Mouse (Mus musculus) left cerebral cortex, adult 18-20 months (tissue): Measurements from ENCODE around the gene Col4a4. TPM values are rescaled to one million over a fixed set of nuclear protein-coding genes. Genes with fewer than 3 reads are reported as not detected.

Source experiments
- DNase-seq, 2 experiments: peaks; one replicate each; pipeline ENCODE4 v3.0.0; 2021 to 2022; ENCODE audit warnings: low spot score in 2 of 2, mixed read lengths in 1 of 2
- total RNA-seq, 2 experiments: library from RNA; stranded (reverse); gene quantifications; 2 replicates each; pipeline ENCODE4 v1.2.3; 2021

Col4a4 gene
- total RNA-seq, 2 experiments from 2014 or later, result 2.2 TPM

DNA sequence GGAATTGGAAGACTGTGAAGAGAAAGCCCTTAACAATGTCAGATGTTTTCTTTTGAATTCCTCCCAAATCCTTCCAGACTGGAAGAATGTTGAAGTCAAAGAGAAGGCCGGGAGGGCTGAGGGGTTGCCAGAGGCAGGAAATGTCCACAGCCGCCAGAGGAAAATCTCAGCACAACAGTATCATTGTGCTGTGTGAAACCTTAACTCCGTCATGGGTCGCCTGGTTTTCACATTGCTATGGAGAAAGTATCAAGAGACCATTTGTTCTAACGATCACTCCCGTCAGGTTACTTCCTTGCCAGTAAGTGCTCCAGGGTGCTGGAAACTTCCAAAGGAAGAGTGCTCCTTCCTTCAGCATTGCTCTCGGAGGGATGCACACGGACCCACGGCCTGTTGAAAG lies 109.9 kb downstream of the Col4a4 start:
- DNase-seq, result no peak

DNA sequence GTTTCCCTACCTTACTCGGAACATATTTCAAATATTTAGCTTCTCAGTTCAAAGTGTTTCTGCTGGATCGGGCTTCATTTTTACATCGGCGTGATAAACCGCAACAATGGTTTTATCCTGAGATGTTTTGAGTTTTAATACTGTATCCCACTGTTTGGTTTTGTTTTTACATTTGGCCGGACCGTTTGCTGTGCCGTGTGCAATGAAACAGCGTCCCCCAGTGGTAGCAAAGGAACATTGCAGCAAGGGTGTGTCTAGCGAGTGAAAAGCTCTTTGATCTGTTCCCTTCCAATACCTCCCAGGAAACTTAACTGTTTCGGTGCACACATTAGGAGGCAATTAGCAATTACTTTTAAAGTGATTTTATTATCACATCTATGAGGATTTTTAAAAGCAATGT lies 110.4 kb downstream of the Col4a4 start:
- DNase-seq, result peak; percentile 16 to 39

DNA sequence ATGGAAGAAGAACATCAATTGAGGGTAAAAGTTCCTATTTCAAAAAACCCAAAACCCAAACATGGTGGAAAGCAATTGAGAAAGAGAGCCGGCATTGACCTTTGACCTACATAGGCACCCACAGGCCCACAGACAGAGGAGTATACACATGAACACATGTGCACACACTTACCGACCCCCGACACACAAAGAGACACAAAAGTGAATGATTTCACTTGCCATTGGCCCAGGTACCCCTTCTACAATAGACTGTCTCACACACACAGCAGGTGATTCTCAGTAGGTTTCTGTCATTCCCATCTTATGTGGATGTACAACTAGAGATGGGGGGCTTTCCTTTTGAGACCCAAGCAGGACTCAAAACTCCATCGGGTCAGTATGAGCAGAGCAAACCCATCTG lies 110.8 kb downstream of the Col4a4 start:
- no peak for DNase-seq

- DNase-seq, result no peak
These were observed 111.4 kb downstream of the Col4a4 start for GRCm38 (mm10) chr1:82475254-82475653.

DNA sequence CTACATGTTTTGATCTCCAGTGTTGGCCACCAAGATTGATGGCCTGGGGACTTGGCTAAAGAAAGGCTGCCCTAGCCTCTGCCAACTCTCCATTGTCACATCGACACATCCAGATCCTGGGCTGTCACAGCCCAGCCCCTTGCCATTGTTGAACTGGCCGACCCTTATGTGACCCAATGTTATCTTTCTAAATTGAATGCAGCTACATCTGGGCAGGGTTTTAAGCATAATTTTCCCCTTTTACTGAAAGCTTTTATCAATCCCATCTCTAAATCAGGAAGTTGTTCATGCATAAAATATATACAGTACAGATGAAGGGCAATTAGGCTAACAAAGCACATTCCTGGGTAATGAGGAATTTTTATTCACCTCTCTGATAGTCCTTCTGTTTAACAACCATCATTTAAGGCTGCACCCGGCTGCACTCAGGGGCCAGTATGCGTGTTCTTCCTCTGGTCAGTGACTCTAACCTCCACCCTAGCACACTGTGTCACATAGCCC lies 112.1 kb downstream of the Col4a4 start:
- no peak for DNase-seq

DNA sequence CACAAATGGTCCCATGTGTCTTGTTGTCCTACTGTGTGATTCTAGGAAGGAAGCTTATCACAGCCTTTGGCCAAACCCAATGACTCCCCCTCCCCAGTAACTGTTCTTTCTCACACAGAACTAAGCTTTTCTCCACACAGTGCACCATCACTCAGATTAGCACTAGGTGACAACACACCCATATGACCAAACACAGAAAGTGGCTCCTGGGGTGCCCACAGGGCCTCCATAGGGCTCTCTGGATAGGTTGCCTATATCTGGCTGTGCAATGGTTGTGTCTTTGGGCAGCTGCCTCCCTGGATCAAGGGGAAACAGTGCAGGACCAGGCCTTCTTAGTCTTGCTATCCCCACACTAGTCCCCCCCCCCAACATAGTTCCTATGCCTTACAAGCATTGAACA lies 113.2 kb downstream of the Col4a4 start:
- no peak for DNase-seq

DNA sequence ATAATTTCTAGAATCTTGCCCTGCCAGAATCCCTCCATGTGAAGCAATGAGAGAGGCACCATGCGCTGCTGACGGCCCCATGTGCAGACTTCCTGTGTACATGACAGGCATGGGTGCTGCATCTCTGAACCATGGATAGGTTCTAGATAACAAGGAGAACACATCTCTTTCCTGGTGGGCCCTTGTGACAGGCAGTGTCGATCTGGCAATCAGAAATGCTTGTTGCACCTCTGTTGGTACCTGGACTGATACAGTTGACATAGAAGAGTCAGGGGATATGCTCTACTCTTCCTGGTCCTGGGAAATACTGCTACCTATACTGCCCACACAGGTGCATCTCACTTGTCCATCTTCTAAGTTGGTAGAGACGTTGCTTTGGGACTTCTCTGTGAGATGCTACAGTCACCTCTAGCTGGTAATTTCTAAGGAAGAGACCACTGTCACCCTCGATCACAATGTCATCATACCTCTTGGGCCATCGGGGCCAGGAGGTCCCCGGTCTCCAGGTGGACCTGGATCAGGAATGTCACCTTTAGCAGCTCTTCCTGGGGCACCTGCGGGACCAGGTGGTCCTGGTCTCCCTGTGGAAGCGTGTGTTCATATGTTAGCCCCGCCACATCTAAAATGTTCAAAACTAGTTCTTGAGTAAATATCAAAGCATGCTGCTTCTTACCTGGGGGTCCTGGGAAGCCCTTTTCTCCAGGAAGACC lies 116.0 kb downstream of the Col4a4 start:
- no peak for DNase-seq

- no peak for DNase-seq
These were observed 117.8 kb downstream of the Col4a4 start for GRCm38 (mm10) chr1:82468872-82469271.

GRCm38 (mm10) chr1:82465321-82465853 lies 121.3 kb downstream of the Col4a4 start:
- DNase-seq, result no peak

DNA sequence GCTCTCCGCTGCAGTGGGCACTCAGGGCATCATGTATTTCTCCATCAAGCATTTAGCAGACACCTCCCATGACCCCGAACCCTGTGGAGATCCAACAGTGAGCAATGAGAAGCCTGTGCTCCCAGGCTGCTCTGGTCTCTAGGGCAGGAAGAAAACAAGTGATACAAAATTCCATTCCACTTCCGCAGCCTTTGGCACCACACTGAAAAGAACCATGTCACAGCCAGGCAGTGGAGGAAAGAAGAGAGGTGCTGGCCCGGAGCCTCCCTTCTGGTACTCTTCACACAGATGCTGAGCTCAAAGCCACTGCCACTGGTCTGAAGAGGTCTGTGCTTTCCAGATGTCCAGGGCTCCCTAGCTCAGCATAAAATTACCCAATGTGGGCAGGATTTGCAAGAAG lies 125.6 kb downstream of the Col4a4 start:
- no peak for DNase-seq

DNA sequence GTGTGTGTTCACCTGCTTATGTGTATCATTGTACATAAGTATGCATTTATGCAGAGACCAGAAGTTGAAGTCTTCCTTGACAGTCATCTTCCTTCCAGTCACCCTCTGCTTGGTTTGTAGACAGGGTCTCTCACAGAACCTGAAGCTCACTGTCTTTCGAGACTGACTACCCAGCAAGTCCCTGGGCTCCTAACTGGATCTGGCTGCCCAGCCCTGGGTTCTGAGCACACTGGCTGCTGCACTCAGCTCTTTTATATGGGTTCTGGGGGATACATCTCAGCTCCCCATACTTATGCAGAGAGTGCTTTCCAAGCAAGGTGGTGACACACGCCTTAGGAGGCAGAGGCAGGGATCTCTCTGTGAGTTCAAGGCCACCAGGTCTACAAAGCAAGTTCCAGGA lies 126.7 kb downstream of the Col4a4 start:
- DNase-seq, result no peak

DNA sequence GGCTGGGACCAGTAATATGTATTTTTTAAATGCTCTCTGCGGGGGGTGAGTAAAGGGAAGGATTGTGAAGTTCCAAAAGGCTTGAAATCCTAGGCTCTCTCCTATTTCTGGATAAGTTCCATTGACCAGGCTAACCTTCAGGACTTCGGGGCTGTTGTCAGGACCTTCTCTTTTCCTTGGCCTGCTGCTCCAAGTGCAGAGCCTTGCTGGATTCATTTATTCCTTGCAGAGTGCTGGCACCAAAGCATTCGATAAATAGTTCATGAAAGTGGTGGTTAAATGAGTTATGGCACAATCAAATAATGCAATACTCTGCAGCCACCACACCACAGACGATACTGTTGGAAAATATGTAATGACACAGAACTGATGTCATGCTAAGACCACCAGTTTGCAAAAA lies 127.3 kb downstream of the Col4a4 start:
- DNase-seq, result no peak

GRCm38 (mm10) chr1:82454031-82454430 lies 132.6 kb downstream of the Col4a4 start:
- no peak for DNase-seq

GRCm38 (mm10) chr1:82451927-82452651 lies 134.6 kb downstream of the Col4a4 start:
- no peak for DNase-seq

DNA sequence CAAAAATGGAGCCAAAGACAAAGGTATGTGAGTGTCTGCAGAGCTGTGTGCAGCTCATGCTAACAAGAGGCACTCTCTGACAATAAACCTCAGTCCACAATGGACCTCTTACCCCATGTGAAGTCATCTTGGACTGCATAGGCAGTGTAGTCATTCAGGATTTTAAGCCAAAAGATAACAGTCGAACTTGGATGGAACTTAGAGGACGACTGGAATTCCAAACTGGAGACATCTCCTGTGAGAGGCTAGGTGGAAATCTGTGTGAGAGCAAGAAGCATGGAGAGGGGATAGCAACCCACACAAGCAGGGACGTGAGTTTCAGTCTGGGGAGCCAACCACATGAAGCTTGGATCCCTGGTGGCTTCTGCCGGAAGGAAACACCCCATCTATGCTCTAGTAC lies 136.8 kb downstream of the Col4a4 start:
- DNase-seq, result no peak

DNA sequence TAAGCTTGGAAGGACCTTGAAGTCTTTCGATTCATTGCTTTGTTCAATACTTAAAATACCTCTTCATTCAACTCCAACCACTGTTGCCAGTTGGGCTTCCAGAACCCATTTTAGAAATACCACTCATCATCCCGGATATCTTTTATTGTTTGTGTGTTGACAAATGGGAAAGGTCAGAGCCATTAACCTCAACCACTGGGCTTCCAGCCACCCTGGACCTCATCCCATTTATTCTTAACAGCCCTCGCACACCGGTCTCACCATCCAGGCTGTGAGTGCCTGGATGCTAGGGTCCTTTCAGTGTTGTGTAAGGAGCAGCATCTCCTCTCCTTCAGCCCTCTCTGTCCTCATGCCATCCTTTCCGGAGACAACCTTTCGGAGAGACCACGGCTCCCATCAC lies 140.6 kb downstream of the Col4a4 start:
- DNase-seq, result no peak

- DNase-seq, result no peak
These were observed 143.1 kb downstream of the Col4a4 start for GRCm38 (mm10) chr1:82443517-82443916.

- DNase-seq, result no peak
These were observed 146.5 kb downstream of the Col4a4 start for GRCm38 (mm10) chr1:82440123-82440522.

DNA sequence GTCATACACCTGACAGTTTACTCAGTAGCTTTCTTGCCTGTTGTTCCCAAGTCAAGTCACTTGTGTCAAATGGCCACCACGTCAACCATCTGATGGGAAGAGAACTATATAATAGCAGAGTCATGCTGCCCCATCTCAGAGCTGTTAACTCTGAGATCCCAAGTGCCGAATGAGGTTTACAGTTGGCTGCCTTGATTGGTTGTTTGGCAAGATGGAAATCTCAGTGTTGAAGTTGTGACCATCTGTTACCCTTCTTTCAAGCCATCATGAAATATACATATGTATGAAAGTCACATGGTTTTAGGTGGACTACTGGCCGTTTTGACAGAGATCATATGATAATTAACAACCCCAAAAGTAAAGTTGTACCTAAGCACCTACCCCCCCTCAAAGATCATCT lies 149.4 kb downstream of the Col4a4 start:
- no peak for DNase-seq

- no peak for DNase-seq
These were observed 153.0 kb downstream of the Col4a4 start for GRCm38 (mm10) chr1:82433649-82434005.

DNA sequence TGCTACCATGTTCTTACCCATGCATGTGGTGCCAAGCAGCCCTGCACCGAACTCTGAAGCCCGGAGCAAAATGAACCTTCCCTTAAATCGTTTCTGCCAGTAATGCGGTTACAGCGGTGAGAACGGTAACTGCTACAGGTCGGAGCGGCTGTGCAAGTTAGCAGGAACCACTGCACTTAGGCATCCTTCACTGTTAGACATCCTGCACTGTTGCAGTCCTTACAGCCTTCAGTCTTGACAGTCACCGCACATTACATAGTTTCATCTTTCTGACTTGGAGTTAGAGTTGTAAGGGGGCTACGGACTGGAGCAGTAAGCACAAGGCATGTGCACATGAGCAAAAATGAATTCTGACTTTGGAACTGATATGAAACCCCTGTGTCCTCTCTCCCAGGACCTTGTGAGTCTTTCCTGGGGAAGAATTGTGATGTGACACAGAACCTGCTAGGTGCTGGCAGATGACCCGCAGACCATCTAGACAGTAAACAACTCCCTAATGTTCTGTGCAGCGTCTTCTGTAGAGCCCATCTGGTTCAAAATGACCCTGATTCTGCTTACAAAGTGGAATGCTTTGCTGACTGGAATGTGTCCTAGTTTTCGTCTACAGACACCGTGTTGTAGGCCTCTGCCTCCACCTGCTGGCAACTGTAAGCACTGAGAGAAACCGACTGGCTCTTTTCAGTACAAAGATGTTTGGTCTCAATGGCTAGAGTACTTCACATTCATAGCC lies 153.6 kb downstream of the Col4a4 start:
- DNase-seq, result peak; percentile 78 to 82

GRCm38 (mm10) chr1:82429061-82429460 lies 157.6 kb downstream of the Col4a4 start:
- DNase-seq, result no peak
